Mouse (Mus musculus): ENCODE measurements at regions not wholly inside any gene's neighbourhood (a gene's known extent, or its start where the extent isn't known, plus 50 kb on each side); places are given as distances from the start of the nearest gene placed in this dataset.

DNA sequence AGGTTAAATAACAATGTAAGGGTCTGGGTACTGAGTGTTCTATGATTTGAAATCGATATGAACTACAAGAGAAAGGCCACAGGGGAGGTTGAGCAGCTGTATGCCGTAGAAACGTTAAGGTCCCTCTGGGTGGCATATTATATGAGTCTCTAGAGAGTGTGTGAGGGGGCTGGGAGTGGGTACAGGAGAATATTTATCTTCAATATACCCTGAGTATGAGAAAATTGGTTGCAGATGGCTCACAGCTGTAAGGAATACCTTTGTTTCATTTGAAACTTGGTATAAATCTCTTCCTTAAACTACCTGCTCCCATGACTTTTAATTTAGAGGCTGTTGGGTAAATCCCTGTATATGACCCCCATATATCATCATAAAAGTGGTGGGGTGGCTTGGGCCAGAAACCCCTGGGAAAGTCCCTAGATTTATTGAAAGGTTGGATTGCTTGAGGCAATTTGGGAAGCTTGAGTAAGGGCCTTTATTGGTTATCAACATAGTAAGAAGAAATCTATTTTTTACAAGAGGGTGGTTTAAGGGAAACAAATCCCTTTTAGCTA is 128.7 kb upstream of the Prkg2 start:
- Histone ChIP-seq H3K4me1 (replicated peaks) (peaks cover 8% of the 10 kb centered on the region), H3K4me2 (no peak overlapping the region), H3K27ac (replicated peaks) (no peak overlapping the region), H3K9me3 (no peaks in the 10 kb centered on the region), H3K4me3 (no peak overlapping the region), H3K9ac (no peak overlapping the region), H3K36me3 (no peaks in the 10 kb centered on the region), H3K27me3 (no peaks in the 10 kb centered on the region)
- no peak for ATAC-seq (ENCODE audit: low read depth)
- 26% methylated on average over 3 of the region's 3 CpGs for WGBS

DNA sequence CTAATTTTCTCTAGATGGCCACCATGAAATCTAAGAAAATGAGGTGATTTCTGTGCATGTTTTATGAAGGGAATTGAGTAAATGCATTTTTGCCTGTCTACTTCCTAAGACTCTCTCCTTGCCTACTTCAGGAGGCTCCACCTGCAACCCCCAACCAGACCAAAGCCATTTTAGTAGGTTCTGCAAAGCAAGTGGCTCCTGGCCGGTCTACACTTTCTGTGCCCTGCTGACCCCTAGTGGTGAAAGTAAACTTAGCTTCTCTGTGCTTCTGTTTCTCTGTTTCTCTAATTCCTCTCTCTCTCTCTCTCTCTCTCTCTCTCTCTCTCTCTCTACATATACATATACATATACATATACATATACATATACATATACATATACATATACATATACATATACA is 120.8 kb upstream of the Prkg2 start:
- no peaks in the 10 kb centered on the region for H3K27me3 ChIP-seq
- H3K9me3 ChIP-seq, result no peaks in the 10 kb centered on the region
- H3K36me3 ChIP-seq, result no peaks in the 10 kb centered on the region
- H3K4me1 ChIP-seq (replicated peaks), result no peaks in the 10 kb centered on the region
- WGBS, result 13% methylated on average over 1 of the region's 1 CpGs
- no peak overlapping the region for H3K9ac ChIP-seq
- H3K4me3 ChIP-seq, result no peak overlapping the region
- no peak overlapping the region for H3K27ac ChIP-seq (replicated peaks)
- no peak overlapping the region for H3K4me2 ChIP-seq
- ATAC-seq (ENCODE audit: low read depth), result no peak

DNA sequence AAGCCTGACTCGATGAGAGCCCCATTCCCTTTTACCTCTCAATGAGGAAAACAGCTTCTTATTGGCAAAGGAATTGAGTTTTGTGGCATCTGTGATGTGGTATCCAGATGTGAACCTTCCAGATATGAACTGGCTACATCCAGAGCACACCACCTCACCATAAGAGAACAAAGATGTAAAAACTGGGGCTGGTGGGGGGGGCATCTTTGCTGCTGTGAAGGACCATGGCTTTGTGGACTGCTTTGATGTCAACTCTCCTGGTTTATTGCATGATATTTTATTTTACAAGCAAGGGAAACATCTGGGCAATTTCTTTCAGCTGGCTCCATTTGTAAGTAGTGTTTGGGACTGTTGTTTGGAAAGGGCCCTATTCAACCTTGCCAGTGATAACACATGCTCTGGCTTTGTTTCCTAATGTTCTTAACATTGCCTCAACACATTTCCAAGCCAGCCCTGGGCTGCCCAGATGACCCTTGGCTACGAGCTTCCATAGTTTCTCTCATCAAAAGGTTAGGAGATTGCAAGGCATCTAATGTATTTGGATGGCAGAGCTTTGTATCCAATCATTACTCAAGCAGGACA is 116.2 kb upstream of the Prkg2 start:
- Histone ChIP-seq H3K9me3 (no peaks in the 10 kb centered on the region), H3K27me3 (no peaks in the 10 kb centered on the region), H3K27ac (replicated peaks) (no peak overlapping the region), H3K9ac (no peak overlapping the region), H3K4me2 (no peak overlapping the region), H3K4me3 (no peak overlapping the region), H3K36me3 (no peaks in the 10 kb centered on the region), H3K4me1 (replicated peaks) (no peaks in the 10 kb centered on the region)
- WGBS, result 65% methylated on average over 2 of the region's 2 CpGs
- ATAC-seq (ENCODE audit: low read depth), result no peak

DNA sequence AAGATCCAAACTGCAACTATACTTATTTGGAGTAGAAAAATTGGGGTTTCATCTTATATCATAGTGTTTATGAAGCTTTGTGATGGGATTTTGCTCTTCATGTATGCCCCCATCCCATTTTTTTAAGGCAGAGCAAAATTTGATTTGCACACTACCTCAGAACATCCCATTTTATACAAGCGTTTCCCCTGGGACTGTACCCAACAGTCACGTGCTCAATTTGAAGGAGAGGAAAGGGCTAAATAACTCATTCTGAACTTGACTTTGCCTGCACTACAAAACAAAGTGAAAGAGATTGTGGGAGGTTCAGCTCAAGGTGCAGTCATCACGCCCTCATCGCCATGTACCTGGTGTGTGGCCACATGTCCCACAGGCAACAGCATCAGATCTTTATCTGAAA is 115.1 kb upstream of the Prkg2 start:
- Histone ChIP-seq H3K4me3 (no peak overlapping the region), H3K27ac (replicated peaks) (no peak overlapping the region), H3K4me2 (no peak overlapping the region), H3K9ac (no peak overlapping the region), H3K4me1 (replicated peaks) (no peaks in the 10 kb centered on the region), H3K36me3 (no peaks in the 10 kb centered on the region), H3K9me3 (no peaks in the 10 kb centered on the region), H3K27me3 (no peaks in the 10 kb centered on the region)
- 91% methylated on average over 4 of the region's 4 CpGs for WGBS
- ATAC-seq (ENCODE audit: low read depth), result no peak

- no peak overlapping the region for H3K27ac ChIP-seq (replicated peaks)
- H3K4me1 ChIP-seq (replicated peaks), result no peaks in the 10 kb centered on the region
- H3K9ac ChIP-seq, result no peak overlapping the region
- no peaks in the 10 kb centered on the region for H3K36me3 ChIP-seq
- no peak overlapping the region for H3K4me3 ChIP-seq
- WGBS, result 32% methylated on average over 1 of the region's 1 CpGs
- no peak for ATAC-seq (ENCODE audit: low read depth)
- no peak overlapping the region for H3K4me2 ChIP-seq
- H3K9me3 ChIP-seq, result no peaks in the 10 kb centered on the region
- no peaks in the 10 kb centered on the region for H3K27me3 ChIP-seq
Measured at GRCm38 (mm10) chr5:99149904-99150303, 112.8 kb upstream of the Prkg2 start.

GRCm38 (mm10) chr5:99132670-99133069 is 95.5 kb upstream of the Prkg2 start:
- Histone ChIP-seq H3K4me1 (replicated peaks) (peaks cover 13% of the 10 kb centered on the region), H3K4me3 (no peak overlapping the region), H3K27ac (replicated peaks) (no peak overlapping the region), H3K36me3 (no peaks in the 10 kb centered on the region), H3K4me2 (no peak overlapping the region), H3K27me3 (no peaks in the 10 kb centered on the region), H3K9me3 (no peaks in the 10 kb centered on the region), H3K9ac (no peak overlapping the region)
- 76% methylated on average over 2 of the region's 2 CpGs for WGBS
- ATAC-seq (ENCODE audit: low read depth), result no peak

DNA sequence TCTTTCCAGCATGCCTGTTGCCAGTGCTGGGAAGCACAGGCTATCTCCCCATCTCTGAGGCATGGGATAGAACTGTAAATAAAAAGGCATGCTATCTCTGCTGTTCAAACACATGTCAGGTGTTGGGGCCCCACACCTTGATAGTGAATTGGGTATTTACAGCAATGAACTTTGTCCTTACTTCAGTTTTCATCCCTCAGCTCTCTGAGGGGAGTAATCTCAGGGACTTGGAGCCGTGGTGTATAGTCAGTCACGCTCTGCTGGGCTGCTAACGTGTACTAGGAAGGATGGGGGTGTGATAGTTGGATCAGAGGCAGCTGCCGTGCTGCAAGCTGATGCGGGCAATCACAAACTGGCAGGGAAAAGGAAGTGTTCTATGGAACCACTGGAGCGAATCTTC is 91.5 kb upstream of the Prkg2 start:
- H3K27ac ChIP-seq (replicated peaks), result no peak overlapping the region
- ATAC-seq (ENCODE audit: low read depth), result no peak
- WGBS, result 54% methylated on average over 6 of the region's 6 CpGs

DNA sequence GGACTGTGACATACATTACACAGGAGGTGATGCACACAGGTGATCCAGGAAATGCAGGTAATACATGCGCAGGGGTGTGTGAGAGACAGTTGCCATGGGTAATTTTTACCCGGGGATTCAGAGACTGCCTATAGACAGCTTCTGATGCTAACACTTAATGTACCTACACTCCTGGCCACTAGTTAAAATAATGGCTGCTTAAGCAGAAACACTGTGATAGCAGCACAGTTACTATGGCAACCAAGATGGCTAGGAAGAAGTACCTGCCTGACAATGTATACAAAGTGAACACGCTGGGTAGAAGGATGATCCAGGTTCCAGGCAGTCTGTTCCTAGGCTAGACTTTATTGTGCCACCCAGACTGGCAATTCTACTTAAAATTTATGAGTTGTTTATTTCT is 88.3 kb upstream of the Prkg2 start:
- peak; percentile 61; the same call in 1 of the 2 replicates for ATAC-seq (ENCODE audit: low read depth)

More for the DNA sequence above, 91.5 kb upstream of the Prkg2 start:
- Histone ChIP-seq H3K36me3 (no peaks in the 10 kb centered on the region), H3K27me3 (no peaks in the 10 kb centered on the region), H3K4me2 (no peak overlapping the region), H3K4me1 (replicated peaks) (peaks cover 18% of the 10 kb centered on the region), H3K4me3 (no peak overlapping the region), H3K9me3 (no peaks in the 10 kb centered on the region), H3K9ac (no peak overlapping the region)

DNA sequence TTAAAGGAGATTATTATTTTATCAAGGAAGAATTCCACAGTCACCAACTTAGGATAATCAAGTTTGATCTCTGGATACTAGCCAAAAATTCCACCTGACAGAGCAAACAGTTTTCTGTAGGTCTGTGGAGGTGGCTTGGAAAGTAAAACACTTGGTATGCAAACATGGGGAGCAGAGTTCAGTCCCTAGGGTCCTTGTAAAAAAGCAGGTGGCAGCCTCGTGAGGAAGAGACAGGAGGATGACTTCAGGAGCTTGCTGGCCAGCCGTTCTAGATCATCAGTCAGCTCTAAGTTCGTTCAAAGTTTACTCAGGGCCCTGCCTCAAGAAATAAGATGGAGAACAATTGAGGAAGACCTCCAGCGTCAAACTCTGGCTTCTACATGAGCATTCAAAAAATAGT is 74.6 kb upstream of the Prkg2 start:
- WGBS, result 81% methylated on average over 4 of the region's 4 CpGs
- no peak overlapping the region for H3K4me3 ChIP-seq
- no peaks in the 10 kb centered on the region for H3K9me3 ChIP-seq
- no peaks in the 10 kb centered on the region for H3K27me3 ChIP-seq
- no peaks in the 10 kb centered on the region for H3K4me1 ChIP-seq (replicated peaks)
- H3K36me3 ChIP-seq, result no peaks in the 10 kb centered on the region
- no peak overlapping the region for H3K4me2 ChIP-seq
- H3K9ac ChIP-seq, result no peak overlapping the region
- H3K27ac ChIP-seq (replicated peaks), result no peak overlapping the region
- no peak for ATAC-seq (ENCODE audit: low read depth)

More for the DNA sequence above, 88.3 kb upstream of the Prkg2 start:
- WGBS, result 73% methylated on average over 3 of the region's 3 CpGs
- H3K9ac ChIP-seq, result no peak overlapping the region
- no peak overlapping the region for H3K27ac ChIP-seq (replicated peaks)
- H3K27me3 ChIP-seq, result no peaks in the 10 kb centered on the region
- no peaks in the 10 kb centered on the region for H3K36me3 ChIP-seq
- no peak overlapping the region for H3K4me3 ChIP-seq
- no peak overlapping the region for H3K4me2 ChIP-seq
- H3K4me1 ChIP-seq (replicated peaks), result peaks cover 14% of the 10 kb centered on the region
- H3K9me3 ChIP-seq, result no peaks in the 10 kb centered on the region

DNA sequence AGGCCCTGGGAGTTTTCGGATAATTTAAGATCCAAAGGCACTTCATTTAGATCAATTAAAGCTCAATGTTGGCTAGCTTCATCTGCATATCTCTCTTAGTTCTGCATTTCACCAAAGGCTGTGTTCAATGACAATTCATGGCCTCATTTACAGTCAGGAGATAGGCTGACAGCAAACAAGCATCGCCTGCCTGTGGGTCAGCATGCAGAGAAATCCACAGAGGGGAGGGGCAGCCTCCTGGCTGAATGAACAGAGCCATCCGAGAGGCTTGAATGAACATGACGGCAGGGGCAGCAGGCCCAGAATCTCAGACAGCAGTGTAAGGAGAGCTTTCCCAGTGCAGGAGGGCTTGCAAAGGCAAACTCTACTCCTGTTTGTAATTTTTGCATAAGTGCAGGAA is 74.1 kb upstream of the Prkg2 start:
- Histone ChIP-seq H3K9me3 (no peaks in the 10 kb centered on the region), H3K4me3 (no peak overlapping the region), H3K4me2 (no peak overlapping the region), H3K9ac (no peak overlapping the region), H3K27me3 (no peaks in the 10 kb centered on the region), H3K27ac (replicated peaks) (no peak overlapping the region), H3K36me3 (no peaks in the 10 kb centered on the region), H3K4me1 (replicated peaks) (no peaks in the 10 kb centered on the region)
- no peak for ATAC-seq (ENCODE audit: low read depth)
- WGBS, result 41% methylated on average over 4 of the region's 4 CpGs

- Histone ChIP-seq H3K9me3 (no peaks in the 10 kb centered on the region), H3K36me3 (no peaks in the 10 kb centered on the region), H3K4me3 (no peak overlapping the region), H3K27ac (replicated peaks) (no peak overlapping the region), H3K27me3 (no peaks in the 10 kb centered on the region), H3K9ac (no peak overlapping the region), H3K4me1 (replicated peaks) (no peaks in the 10 kb centered on the region), H3K4me2 (no peak overlapping the region)
- ATAC-seq (ENCODE audit: low read depth), result no peak
- WGBS, result 84% methylated on average over 6 of the region's 6 CpGs
Measured at GRCm38 (mm10) chr5:99099727-99100116, 62.6 kb upstream of the Prkg2 start.

- H3K36me3 ChIP-seq, result no peaks in the 10 kb centered on the region
- no peak for ATAC-seq (ENCODE audit: low read depth)
- no peaks in the 10 kb centered on the region for H3K27me3 ChIP-seq
- H3K4me2 ChIP-seq, result no peak overlapping the region
- H3K4me1 ChIP-seq (replicated peaks), result no peaks in the 10 kb centered on the region
- no peak overlapping the region for H3K9ac ChIP-seq
- H3K4me3 ChIP-seq, result no peak overlapping the region
- no peak overlapping the region for H3K27ac ChIP-seq (replicated peaks)
- 95% methylated on average over 7 of the region's 7 CpGs for WGBS
- H3K9me3 ChIP-seq, result no peaks in the 10 kb centered on the region
Measured at GRCm38 (mm10) chr5:99099014-99099726, 62.0 kb upstream of the Prkg2 start.
